Mouse (Mus musculus) common myeloid progenitor, adult 5-6 weeks (primary cell): ENCODE measurements around the gene Xlr3a. TPM values are rescaled to one million over a fixed set of nuclear protein-coding genes. Genes with fewer than 3 reads are reported as not detected.
A peak's percentile ranks its signal among the peaks of the same experiment; 100 is the strongest.
"Not testable (repeated sequence)": the region's sequence is repeated elsewhere in the genome, so short reads cannot be mapped to it uniquely, and the experiment has no call there.

Source experiments
- ATAC-seq: replicated peaks from 2 replicates; pipeline ENCODE4 v1.8.0; 2016; ENCODE audit warnings: low read depth, mild to moderate bottlenecking, moderate TSS enrichment, inconsistent platforms; ENCODE audit not compliant: poor library complexity, severe bottlenecking
- total RNA-seq: library from RNA; stranded (forward); fragments of 200-1000, 187-1606 nt; gene quantifications from 2 replicates; pipeline ENCODE4 v1.2.3, GENCODE M21; 2017

Gene Xlr3a
- total RNA-seq: 4.1 and 8.2 TPM in 2 replicates

- not testable (repeated sequence) for ATAC-seq
Observed at GRCm38 (mm10) chrX:73096941-73097508, at the start of gene Xlr3a. Gene Xlr3a, minus strand, starts transcription at chrX:73097095.

GRCm38 (mm10) chrX:73143218-73143618, 46.3 kb upstream of the Xlr3a start:
- peak; percentile 92 for ATAC-seq

GRCm38 (mm10) chrX:73122859-73123829, 26.2 kb upstream of the Xlr3a start:
- ATAC-seq: peak; percentile 96

- ATAC-seq: not testable (repeated sequence)
Observed at GRCm38 (mm10) chrX:73116747-73117146, 19.9 kb upstream of the Xlr3a start, which contains the start of gene Gm14685. Gene Gm14685, plus strand, starts transcription at chrX:73117047.

GRCm38 (mm10) chrX:73082267-73083055, 14.4 kb downstream of the Xlr3a start, which contains the start of gene Xlr4a:
Gene Xlr4a, minus strand, starts transcription at chrX:73082478.
- 0 out of 2 replicates have a peak, but pooled peaks have one; percentile 25 for ATAC-seq

- not testable (repeated sequence) for ATAC-seq
Observed at GRCm38 (mm10) chrX:73066765-73067312, 30.1 kb downstream of the Xlr3a start.

- ATAC-seq: no peak
Observed at GRCm38 (mm10) chrX:73064415-73064793, 32.5 kb downstream of the Xlr3a start, which contains the start of gene Pnma3. Gene Pnma3, plus strand, starts transcription at chrX:73064787.

- ATAC-seq: no peak
Observed at GRCm38 (mm10) chrX:73063512-73064414, 33.1 kb downstream of the Xlr3a start.

- ATAC-seq: peak; percentile 32; the same call in 1 of the 2 replicates
Observed at GRCm38 (mm10) chrX:73062323-73062722, 34.6 kb downstream of the Xlr3a start.

GRCm38 (mm10) chrX:73061528-73061927, 35.4 kb downstream of the Xlr3a start:
- ATAC-seq: no peak

- peak; percentile 98 for ATAC-seq
Observed at GRCm38 (mm10) chrX:73053860-73054563, 42.9 kb downstream of the Xlr3a start.

GRCm38 (mm10) chrX:73039666-73040065, 57.2 kb downstream of the Xlr3a start:
- ATAC-seq: no peak

- no peak for ATAC-seq
Observed at GRCm38 (mm10) chrX:73038831-73039230, 58.1 kb downstream of the Xlr3a start.

- no peak for ATAC-seq
Observed at GRCm38 (mm10) chrX:73037003-73037402, 59.9 kb downstream of the Xlr3a start, which contains the start of gene Pnma5. Gene Pnma5, minus strand, starts transcription at chrX:73037103.
